Mouse (Mus musculus) skeletal muscle tissue, adult 2 months (tissue): ENCODE data around the gene Mxra8.

Experiments
- DNase-seq: peaks from one replicate; pipeline ENCODE4 v3.0.0-alpha.2; 2012; ENCODE audit warnings: low read depth, low spot score

The Mxra8 gene

DNA sequence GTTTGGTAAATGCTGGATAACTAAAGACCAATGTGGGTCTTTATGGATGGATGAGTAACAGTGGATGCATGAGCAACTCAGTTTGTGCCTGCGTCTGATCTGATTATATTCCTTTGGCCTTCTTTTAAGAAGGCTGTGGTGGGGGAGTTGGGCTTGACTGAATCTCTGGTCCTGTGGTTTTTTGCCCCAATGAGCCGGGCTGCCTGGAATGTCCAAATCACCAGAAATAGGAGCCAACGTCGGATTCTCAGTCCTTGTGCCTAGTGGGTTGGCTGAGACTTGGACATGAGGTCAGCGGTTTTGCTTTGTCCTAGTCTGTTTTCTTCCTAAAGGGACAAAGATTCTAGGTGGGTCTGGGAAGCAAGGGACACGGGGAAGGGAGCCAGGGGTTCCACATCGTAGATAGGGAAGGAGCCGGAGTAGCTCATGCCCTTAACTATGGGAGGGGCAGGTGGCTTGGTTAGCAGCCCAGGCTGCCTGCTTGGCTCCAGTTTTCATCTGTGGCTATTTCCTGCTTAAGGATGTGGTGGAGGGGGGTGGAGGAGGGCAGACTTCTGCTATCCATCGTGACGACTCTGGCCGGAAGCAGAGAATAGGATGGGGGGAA, 2.0 kb upstream of the Mxra8 start:
- DNase-seq: peak; percentile 77

DNA sequence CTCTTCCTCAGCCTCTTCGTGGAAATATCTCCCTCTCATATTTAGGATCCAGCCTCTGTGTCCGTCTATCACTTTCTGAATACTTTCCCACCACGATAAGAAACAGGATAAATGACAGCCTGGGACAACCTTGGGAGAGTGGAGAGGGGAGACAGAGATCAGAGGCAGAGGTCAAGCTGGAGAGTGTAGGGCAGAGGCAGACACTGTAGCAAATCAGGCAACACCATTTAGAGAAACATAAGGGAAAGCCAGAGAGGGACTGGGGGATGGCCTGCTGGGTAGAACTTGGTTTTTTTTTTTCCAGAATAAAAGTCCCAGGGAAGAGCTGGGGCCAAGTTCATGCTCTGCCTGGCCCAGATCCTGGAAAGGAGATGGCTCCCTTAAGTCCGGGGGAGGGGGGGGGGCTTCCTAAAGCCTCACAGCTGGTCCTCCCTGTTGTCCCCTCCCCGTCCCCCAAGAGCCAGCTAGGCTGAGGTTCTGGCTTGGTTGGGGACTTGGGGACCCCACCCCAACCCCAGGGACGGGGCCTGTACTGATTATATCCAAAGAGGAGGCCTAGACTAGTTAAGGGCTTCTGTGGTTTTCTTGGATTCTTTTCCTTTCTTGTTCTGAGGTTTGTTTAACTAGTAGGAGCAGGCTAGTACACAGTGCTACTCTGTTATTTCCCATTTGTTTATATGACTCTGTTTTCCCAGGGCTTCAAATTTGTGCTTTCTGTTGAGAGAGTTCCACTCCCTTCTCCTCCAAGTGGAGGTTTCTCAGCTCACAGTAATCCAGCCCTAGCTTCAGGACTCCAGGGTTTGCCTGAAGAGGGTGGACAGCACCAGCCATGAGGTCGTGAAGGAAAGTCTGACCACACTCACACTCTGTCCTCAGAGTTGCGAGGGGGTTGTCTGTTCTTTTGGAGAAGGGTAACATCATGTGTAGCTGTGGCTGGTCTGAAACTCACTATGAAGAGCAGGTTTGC, 1.0 kb upstream of the Mxra8 start:
- DNase-seq: peak; percentile 80

DNA sequence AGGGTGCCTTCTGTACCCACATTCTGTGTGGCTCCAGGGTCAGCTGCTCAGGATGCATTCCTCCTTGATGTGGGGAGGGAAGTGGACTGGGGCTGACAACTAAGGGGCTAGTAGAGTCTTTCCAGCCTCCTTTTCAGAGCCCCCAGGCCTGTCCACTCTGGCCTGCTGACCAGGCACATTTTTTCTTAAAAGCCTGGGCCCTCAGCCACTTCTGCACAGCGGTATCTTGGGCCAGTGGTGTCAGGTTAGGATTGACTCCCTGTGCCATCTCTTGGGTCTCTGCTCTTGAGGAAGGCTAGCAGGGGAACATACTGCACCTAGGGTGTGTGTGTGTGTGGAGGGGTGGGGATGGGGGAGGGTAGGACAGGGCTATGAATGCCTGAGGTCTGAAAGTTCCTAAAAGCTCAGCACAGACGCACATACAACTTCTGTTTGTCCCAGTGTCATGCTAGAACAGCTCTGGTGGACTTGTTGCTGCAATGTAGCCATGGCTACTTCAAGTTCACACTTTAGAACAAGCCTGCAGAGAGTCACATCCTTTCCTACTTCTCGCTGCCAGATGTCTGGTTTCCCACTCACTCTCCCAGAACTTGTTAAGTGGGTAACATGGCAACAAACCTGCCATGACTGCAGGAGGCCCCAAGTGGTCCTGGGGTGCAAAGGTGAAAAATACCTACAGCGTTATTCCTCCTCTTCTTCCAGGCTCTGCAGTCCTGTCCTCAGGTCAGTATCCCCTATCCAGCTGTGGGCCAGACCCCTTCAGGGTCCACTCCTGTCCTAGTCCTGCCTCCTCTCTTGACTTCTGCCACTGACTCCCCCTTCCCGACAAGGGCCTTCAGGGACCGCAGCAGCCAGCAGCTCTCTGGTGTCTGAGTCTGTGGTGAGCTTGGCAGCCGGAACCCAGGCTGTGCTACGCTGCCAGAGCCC, 859 bp downstream of the Mxra8 start:
- DNase-seq: peak; percentile 76

DNA sequence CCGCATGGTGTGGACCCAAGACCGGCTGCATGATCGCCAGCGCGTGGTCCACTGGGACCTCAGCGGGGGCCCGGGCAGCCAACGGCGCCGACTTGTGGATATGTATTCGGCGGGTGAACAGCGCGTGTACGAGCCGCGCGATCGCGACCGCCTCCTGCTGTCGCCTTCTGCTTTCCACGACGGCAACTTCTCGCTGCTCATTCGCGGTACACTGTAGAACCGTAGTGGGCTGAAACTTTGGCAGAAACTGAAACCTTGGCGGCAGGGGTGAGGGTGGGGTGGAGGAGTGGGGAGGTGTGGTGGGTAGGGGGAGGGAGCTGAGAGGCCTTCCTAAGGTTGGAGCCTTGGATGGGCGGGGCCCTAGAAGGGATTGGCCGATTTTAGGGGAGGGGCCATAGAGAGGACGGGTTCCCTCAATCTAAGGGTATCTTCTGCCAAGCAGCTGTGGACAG, 1.5 kb downstream of the Mxra8 start:
- DNase-seq: peak; percentile 61

GRCm38 (mm10) chr4:155841651-155842270, 2.3 kb downstream of the Mxra8 start:
- DNase-seq: no peak

GRCm38 (mm10) chr4:155843231-155843630, 3.8 kb downstream of the Mxra8 start:
- no peak for DNase-seq

DNA sequence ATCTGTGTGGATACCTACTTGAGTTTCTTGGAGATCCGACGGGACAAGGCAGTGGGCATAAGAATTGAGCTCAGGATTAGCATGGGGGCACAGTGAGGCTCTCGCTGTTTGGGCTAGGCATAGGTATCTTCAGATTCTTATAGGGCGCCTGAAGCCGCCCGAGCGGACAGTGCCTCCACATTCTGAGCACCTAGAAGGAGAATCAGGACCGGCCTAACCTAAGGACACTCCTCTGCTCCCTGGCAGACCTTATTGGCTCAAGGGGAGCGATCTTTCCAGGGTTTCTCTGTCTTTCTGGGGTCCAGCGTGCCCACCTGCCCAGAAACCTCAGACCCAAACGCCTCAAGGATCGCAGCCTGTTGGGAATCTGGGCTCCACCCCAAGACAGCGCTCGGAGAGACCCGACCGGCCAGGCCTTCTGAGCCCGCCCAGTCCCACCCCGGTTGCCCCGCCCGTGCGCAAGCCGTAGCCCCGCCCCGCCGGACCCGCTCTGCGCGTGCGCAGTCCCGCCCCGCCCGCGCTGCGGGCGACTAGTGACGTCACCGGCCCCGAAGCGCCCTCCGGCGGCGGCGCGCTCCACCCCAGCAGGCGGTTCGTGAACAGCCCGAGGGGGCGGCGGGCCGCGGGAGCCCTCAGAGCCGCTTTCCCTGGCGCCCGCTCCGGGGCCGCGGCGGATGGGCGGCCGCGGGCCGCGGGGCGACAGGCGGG, 7.5 kb downstream of the Mxra8 start, which contains the start of gene Dvl1:
Dvl1 (plus strand) TSS at position 532 of the 708 bp plus-strand sequence.
- peak; percentile 96 for DNase-seq

DNA sequence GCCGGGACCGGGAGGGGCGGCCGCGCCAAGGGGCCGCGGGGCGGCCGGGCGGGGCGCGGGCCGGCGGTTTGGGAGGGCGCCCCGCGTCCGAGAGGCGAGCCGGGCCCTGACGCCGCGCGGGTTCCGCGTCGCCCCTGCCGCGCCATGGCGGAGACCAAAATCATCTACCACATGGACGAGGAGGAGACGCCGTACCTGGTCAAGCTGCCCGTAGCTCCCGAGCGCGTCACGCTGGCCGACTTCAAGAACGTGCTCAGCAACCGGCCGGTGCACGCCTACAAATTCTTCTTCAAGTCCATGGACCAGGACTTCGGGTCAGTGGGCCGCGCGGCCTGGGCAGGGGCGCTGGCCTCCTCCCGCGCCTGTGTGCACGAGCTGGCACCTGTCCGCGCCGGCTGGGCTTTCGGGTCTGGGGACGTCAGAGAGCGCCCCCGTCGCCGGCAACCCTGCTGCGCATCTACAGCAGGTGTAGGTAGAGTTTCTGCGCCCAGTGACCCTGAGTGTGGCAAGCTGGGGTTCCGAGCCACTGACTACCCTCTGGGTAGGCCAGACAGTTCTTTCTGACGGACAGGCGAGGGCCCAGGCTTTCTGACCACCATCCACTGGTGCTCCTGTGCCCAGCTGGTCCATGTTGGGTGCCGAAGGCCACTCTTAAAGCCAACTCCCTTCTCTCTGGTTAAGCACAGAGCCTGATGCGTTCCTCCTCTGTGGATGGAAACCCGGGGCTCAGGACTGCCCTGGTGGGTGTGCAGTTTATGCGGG, 8.3 kb downstream of the Mxra8 start:
- DNase-seq: peak; percentile 70

DNA sequence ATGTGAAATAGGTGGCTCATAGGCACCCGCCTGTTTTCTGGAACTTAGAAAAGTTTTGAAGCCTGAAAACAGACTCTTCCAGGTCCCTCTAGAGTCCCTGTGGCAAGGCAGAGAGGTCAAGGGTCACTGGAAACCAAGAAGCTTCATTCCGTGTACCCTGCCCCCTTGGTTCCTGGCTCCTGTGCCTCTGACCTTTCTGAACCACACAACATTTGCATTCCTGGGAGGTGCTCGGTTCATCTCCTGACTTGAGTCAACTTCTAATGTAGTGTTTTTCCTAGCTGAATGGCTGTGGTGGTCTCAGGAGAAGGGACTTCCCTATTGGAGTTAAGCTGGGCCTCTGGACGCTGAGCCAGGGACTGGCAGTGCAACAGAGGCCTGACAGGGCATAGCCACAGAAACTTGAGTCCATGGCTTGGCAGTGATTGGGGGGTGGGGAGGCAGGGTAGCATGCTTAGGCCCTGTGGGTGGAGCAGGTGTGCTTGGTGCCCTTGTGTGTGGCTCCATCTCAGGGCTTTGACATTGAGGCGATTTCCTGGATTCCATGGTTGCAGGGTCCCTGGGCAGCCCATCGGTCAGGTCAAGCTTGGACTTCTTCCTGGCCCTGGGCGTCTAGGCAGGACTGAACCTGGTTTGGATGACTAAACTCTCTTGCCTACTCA, 9.1 kb downstream of the Mxra8 start:
- peak; percentile 87 for DNase-seq

DNA sequence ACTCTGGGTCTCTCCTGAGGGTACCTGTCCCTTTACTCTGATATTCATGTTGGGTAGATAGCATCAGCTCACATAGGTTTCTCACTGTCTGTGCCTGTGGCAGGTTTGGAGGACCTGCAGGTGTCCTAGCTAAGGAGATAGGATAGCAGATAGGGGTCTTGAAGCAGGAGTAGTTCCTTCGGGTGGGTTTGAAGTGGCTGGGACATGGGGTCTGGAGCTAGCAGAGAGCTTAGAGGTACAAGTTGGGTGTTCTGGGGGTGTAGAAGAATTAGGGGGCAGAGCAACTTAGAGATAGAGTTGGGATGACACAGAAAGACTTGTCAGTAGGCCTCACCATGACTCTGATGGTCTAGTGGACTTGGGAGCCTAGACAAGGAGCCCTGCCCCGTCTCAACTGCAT, 9.9 kb downstream of the Mxra8 start:
- no peak for DNase-seq

GRCm38 (mm10) chr4:155849792-155850451, 10.4 kb downstream of the Mxra8 start:
- DNase-seq: no peak

DNA sequence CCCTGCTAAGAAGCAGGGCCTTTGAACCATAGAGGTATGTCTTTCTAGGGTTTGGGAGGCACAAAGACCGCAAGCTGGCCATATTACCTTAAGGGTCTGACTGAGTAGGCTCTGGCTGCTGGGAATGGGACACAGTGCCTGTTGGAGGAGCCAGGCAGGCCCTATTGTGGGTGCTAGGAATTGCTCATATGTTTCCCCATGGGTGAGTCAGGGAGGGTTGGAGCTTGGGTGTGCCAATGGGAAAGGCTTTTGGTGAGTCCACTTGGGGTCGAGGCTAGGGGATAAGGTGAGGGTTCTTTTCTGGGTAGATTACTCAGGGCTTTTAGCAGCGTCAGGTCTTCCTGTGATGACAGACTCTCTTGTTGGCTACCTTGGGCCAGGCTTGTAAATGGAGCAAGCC, 11.9 kb downstream of the Mxra8 start:
- DNase-seq: no peak

GRCm38 (mm10) chr4:155851951-155852411, 12.5 kb downstream of the Mxra8 start:
- DNase-seq: no peak

DNA sequence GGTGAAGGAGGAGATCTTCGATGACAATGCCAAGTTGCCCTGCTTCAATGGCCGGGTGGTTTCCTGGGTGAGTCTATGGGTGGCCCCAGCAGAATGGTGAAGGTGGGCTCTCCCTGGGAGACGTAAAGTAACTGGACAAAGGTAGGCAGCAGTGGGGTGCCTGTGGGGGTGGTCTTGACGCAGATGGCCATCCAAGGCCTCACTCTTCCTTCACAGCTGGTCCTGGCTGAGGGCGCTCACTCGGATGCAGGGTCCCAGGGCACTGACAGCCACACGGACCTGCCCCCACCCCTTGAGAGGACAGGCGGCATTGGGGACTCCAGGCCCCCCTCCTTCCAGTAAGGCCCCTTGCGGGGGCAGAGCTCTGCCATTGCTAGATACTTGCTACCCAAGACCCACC, 13.9 kb downstream of the Mxra8 start:
- no peak for DNase-seq

DNA sequence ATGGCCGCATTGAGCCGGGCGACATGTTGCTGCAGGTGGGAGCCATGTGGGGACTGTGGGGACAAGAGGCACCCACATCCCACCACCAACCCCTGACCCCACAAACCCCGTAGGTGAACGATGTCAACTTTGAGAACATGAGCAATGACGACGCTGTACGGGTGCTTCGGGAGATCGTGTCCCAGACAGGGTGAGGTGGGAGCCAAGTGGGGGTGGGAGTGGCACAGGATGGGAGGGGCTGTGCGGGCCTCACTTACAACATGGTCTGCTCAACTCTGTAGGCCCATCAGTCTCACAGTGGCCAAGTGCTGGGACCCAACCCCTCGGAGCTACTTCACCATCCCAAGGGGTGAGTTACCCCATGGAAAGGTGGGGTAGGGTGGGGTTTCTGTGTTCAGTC, 15.5 kb downstream of the Mxra8 start:
- DNase-seq: no peak

GRCm38 (mm10) chr4:155856071-155856470, 16.6 kb downstream of the Mxra8 start:
- no peak for DNase-seq

- no peak for DNase-seq
Measured at GRCm38 (mm10) chr4:155856881-155857280, 17.4 kb downstream of the Mxra8 start.

GRCm38 (mm10) chr4:155859318-155859717, 19.8 kb downstream of the Mxra8 start:
- DNase-seq: no peak

DNA sequence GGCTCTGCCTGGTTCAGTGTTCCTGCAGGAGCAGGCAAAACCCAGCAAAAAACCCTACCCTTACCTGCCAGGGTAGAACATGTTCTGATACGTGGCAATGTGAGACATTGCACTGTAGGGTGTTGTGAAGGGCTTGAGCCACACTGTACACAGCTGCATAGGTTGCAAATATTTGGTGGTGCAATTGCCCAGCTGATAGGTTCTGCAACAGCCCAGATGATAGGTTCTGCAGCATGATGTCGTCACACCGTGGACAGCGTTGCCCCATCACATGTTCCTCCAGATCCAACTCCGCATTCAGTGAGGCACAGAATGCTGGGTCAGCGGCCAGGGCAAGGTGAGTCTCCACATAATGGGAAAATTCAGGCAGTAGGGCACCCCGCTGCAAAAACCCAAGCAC, 22.3 kb downstream of the Mxra8 start:
- DNase-seq: no peak
